30 mouse cellular contexts compared by ENCODE assay signal in the genomic region with DNA sequence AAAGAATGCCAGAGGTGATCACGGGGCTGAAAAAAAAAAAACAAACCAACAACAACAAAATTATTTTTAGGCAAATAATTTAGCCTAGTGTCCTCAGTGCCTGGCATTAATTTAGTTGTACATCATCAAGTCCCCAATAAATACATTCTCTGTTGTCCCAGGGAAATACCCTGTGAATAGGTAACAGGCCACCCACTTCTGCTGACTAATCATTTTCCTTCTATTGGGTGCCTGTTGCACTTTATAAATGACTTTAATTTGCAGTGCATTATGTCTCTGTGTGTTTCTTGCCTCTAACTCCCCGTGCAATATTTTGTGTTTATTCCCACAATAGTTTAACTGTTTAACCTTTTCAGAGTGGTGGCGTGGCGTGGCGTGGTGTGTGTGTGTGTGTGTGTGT.
"Had no signal": no experiment of that assay in that cellular context is flagged by ENCODE, and none has a peak within 500 bp of the region (broad histone marks: within the 10 kb centered on the region; RNA-seq: fewer than 3 reads in every experiment).

No protein-coding gene starts in this region.

- H3K27ac ChIP-seq: limb, embryonic 10.5 days; limb, embryonic 12.5 days; limb, embryonic 13.5 days; limb, embryonic 15.5 days; liver, embryonic 12.5 days; liver, embryonic 13.5 days; liver, embryonic 14.5 days; liver, embryonic 15.5 days; lung, embryonic 15.5 days; macrophage; midbrain, embryonic 10.5 days; midbrain, embryonic 12.5 days; midbrain, embryonic 13.5 days; midbrain, embryonic 15.5 days; neural tube, embryonic 12.5 days had no signal

- H3K4me2 ChIP-seq: limb, embryonic 12.5 days; limb, embryonic 13.5 days; limb, embryonic 15.5 days; liver, embryonic 11.5 days; liver, embryonic 12.5 days; liver, embryonic 13.5 days; liver, embryonic 15.5 days; lung, embryonic 14.5 days; lung, embryonic 15.5 days; midbrain, embryonic 11.5 days; midbrain, embryonic 12.5 days; midbrain, embryonic 13.5 days; midbrain, embryonic 15.5 days; neural tube, embryonic 12.5 days had no signal

- H3K4me1 ChIP-seq: limb, embryonic 12.5 days; limb, embryonic 13.5 days; limb, embryonic 15.5 days; liver, embryonic 12.5 days; liver, embryonic 13.5 days; liver, embryonic 15.5 days; lung, embryonic 15.5 days; megakaryocyte, embryonic 14.5 days; midbrain, embryonic 13.5 days; midbrain, embryonic 15.5 days; neural tube, embryonic 12.5 days had no signal

- H3K9ac ChIP-seq: limb, embryonic 12.5 days; limb, embryonic 13.5 days; limb, embryonic 15.5 days; liver, embryonic 12.5 days; liver, embryonic 13.5 days; liver, embryonic 14.5 days; liver, embryonic 15.5 days; liver, postnatal 0 days; lung, embryonic 14.5 days; lung, embryonic 15.5 days; midbrain, embryonic 12.5 days; midbrain, embryonic 13.5 days; midbrain, embryonic 15.5 days; neural tube, embryonic 12.5 days had no signal

- H3K27me3 ChIP-seq: limb, embryonic 12.5 days; limb, embryonic 13.5 days; limb, embryonic 15.5 days; liver, embryonic 12.5 days; liver, embryonic 13.5 days; liver, embryonic 15.5 days; lung, embryonic 15.5 days; megakaryocyte, embryonic 14.5 days; midbrain, embryonic 12.5 days; midbrain, embryonic 13.5 days; midbrain, embryonic 15.5 days; neural tube, embryonic 12.5 days had no signal

- H3K36me3 ChIP-seq: limb, embryonic 10.5 days; limb, embryonic 12.5 days; limb, embryonic 13.5 days; limb, embryonic 15.5 days; liver, embryonic 12.5 days; liver, embryonic 13.5 days; liver, embryonic 15.5 days; lung, embryonic 15.5 days; midbrain, embryonic 10.5 days; midbrain, embryonic 12.5 days; midbrain, embryonic 13.5 days; midbrain, embryonic 15.5 days; neural tube, embryonic 12.5 days had no signal

- H3K9me3 ChIP-seq: limb, embryonic 10.5 days; limb, embryonic 12.5 days; limb, embryonic 13.5 days; limb, embryonic 15.5 days; liver, embryonic 12.5 days; liver, embryonic 13.5 days; liver, embryonic 15.5 days; lung, embryonic 15.5 days; midbrain, embryonic 10.5 days; midbrain, embryonic 12.5 days; midbrain, embryonic 13.5 days; midbrain, embryonic 15.5 days; neural tube, embryonic 12.5 days had no signal

- DNase-seq: left cerebral cortex, postnatal 4 days; liver; liver, embryonic 13.5 days; liver, postnatal 0 days; lung, adult 2 months; lung, embryonic 14.5 days; lung, postnatal 10 days; lung, postnatal 14 days; lung, postnatal 36 days; lung, postnatal 4 days had no signal

- H3K4me3 ChIP-seq: limb, embryonic 10.5 days; limb, embryonic 12.5 days; limb, embryonic 13.5 days; limb, embryonic 15.5 days; liver, embryonic 12.5 days; liver, embryonic 13.5 days; liver, embryonic 15.5 days; lung, embryonic 15.5 days; megakaryocyte, embryonic 14.5 days; midbrain, embryonic 10.5 days; midbrain, embryonic 12.5 days; midbrain, embryonic 13.5 days; midbrain, embryonic 15.5 days; myocyte; neural tube, embryonic 12.5 days had no signal

- ATAC-seq: liver, embryonic 12.5 days; liver, postnatal 0 days; lung, postnatal 0 days; midbrain, embryonic 13.5 days; midbrain, embryonic 15.5 days; midbrain, embryonic 16.5 days had no signal
